Mouse (Mus musculus) ES-E14 (cell line): ENCODE measurements around the gene Ddah2.

Experiments used
- CHD2 ChIP-seq: IDR thresholded peaks from 2 replicates; pipeline ENCODE4 v1.6.1; 2014; ENCODE audit warnings: mild to moderate bottlenecking, low read depth, low read length, inconsistent platforms
- ZNF384 ChIP-seq: IDR thresholded peaks from 2 replicates; pipeline ENCODE4 v1.6.1; 2012; ENCODE audit warnings: low read depth, low read length, inconsistent platforms

DNA sequence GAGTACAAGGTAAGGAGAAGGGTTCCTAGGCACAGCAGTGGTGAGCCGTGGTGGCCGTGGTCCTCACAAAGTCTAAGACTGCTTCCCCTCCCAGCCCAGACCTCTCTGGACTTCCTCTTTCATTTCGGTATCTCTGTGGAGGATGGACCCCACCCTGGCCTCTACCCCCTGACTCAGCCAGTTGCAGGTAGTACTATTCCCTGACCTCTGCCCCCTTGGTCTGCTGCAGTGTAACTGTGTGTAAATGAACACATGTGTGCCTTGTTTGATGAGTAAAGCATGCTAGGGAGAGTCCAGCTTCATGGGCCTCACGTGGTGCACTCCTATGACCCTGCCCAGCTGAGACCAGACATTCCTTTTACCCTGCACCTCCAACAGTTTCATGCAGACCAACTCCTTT is 35.1 kb upstream of the Ddah2 start:
- TF ChIP-seq ZNF384: no peak
- TF ChIP-seq CHD2: no peak
